Mouse (Mus musculus) spleen, adult 2 months (tissue): ENCODE results near the gene Cox4i1. TPM values are rescaled to one million over a fixed set of nuclear protein-coding genes. Genes with fewer than 3 reads are reported as not detected.

Source experiments
- DNase-seq, 2 experiments: peaks; one replicate each; pipeline versions ENCODE4 v3.0.0 to v3.0.0-alpha.2; 2012 to 2021; ENCODE audit warnings: low spot score in 2 of 2, low read depth in 1 of 2
- H3K27ac ChIP-seq: fragments of 200-500 bp; 2 replicates; pipeline ENCODE4 v1.5.1; 2012; ENCODE audit warnings: low read length, inconsistent platforms; ENCODE audit not compliant: insufficient read depth
- H3K27me3 ChIP-seq: fragments of 200-500 bp; 2 replicates; pipeline ENCODE4 v1.6.1; 2012; ENCODE audit warnings: mild to moderate bottlenecking, moderate library complexity, low read length, inconsistent platforms; ENCODE audit not compliant: control insufficient read depth, insufficient read depth
- H3K36me3 ChIP-seq: fragments of 200-500 bp; 2 replicates; pipeline ENCODE4 v1.6.1; 2012; ENCODE audit warnings: mild to moderate bottlenecking, low read length, inconsistent platforms; ENCODE audit not compliant: control insufficient read depth, insufficient read depth
- H3K4me1 ChIP-seq: fragments of 200-500 bp; 2 replicates; pipeline ENCODE4 v1.6.1; 2011; ENCODE audit warnings: inconsistent platforms; ENCODE audit not compliant: control insufficient read depth, insufficient read depth, insufficient read length
- H3K4me3 ChIP-seq: fragments of 200-500 bp; 2 replicates; pipeline ENCODE4 v1.5.1; 2011; ENCODE audit warnings: mild to moderate bottlenecking, inconsistent platforms; ENCODE audit not compliant: insufficient read depth, insufficient read length; ENCODE audit errors: extremely low read depth
- CTCF ChIP-seq: fragments of 200-500 bp; IDR thresholded peaks from 2 replicates; pipeline ENCODE4 v1.5.1; 2011; ENCODE audit warnings: mild to moderate bottlenecking, inconsistent platforms; ENCODE audit not compliant: insufficient read depth, insufficient read length, insufficient replicate concordance; ENCODE audit errors: extremely low read depth
- POLR2A ChIP-seq: fragments of 200-500 bp; IDR thresholded peaks from 2 replicates; pipeline ENCODE4 v1.6.1; 2011; ENCODE audit warnings: low read depth, low read length, inconsistent platforms
- WGBS: fragments of 180-500 bp; shearing (Covaris S2); methylation state at CpG from one replicate; pipeline ENCODE4 v1.1.7; 2018; 5-methylcytosine and 5-hydroxymethylcytosine counted together
- polyA plus RNA-seq: library from polyadenylated mRNA; depleted of rRNA; stranded (reverse); fragments of >200 nt; gene quantifications from 2 replicates; pipeline ENCODE4 v1.2.3, GENCODE M21; 2012

The Cox4i1 gene
- polyA plus RNA-seq, 1 experiment, result 535 TPM

GRCm38 (mm10) chr8:120699079-120699478 is 31.1 kb downstream of the Cox4i1 start:
- TF ChIP-seq POLR2A (no peak), CTCF (no peak)
- 44% methylated on average over 6 of the region's 6 CpGs for WGBS
- no peak overlapping the region for H3K27ac ChIP-seq
- H3K27me3 ChIP-seq, result no peaks in the 10 kb centered on the region
- DNase-seq, result no peak
- H3K4me1 ChIP-seq, result peaks cover 45% of the 10 kb centered on the region; the same call in 1 of the 2 replicates
- H3K4me3 ChIP-seq, result no peak overlapping the region
- H3K36me3 ChIP-seq, result no peaks in the 10 kb centered on the region

- no peak for DNase-seq
- Histone ChIP-seq H3K4me1 (peaks cover 45% of the 10 kb centered on the region; the same call in 1 of the 2 replicates), H3K36me3 (no peaks in the 10 kb centered on the region), H3K4me3 (no peak overlapping the region), H3K27me3 (no peaks in the 10 kb centered on the region), H3K27ac (no peak overlapping the region)
- TF ChIP-seq POLR2A (no peak), CTCF (no peak)
- 34% methylated on average over 2 of the region's 2 CpGs for WGBS
These were observed 31.5 kb downstream of the Cox4i1 start for GRCm38 (mm10) chr8:120699565-120699964.

GRCm38 (mm10) chr8:120700053-120700452 is 32.0 kb downstream of the Cox4i1 start:
- TF ChIP-seq CTCF, result no peak
- no peak for TF ChIP-seq POLR2A
- Histone ChIP-seq H3K4me3 (no peak overlapping the region), H3K27ac (no peak overlapping the region), H3K4me1 (peaks cover 45% of the 10 kb centered on the region; the same call in 1 of the 2 replicates), H3K36me3 (no peaks in the 10 kb centered on the region), H3K27me3 (no peaks in the 10 kb centered on the region)
- 39% methylated on average over 4 of the region's 4 CpGs for WGBS
- DNase-seq, result no peak

GRCm38 (mm10) chr8:120701758-120702465 is 33.9 kb downstream of the Cox4i1 start:
- 9% methylated on average over 19 of the region's 19 CpGs for WGBS
- Histone ChIP-seq H3K36me3 (no peaks in the 10 kb centered on the region), H3K4me1 (peaks cover 37% of the 10 kb centered on the region; the same call in 1 of the 2 replicates), H3K4me3 (no peak overlapping the region), H3K27ac (peak overlapping the region; percentile 77), H3K27me3 (no peaks in the 10 kb centered on the region)
- peak; percentile 84 to 86 for DNase-seq
- no peak for TF ChIP-seq POLR2A
- TF ChIP-seq CTCF, result no peak

GRCm38 (mm10) chr8:120704203-120704602 is 36.2 kb downstream of the Cox4i1 start:
- WGBS, result 77% methylated on average over 9 of the region's 9 CpGs
- Histone ChIP-seq H3K27ac (no peak overlapping the region), H3K4me1 (peaks cover 32% of the 10 kb centered on the region; the same call in 1 of the 2 replicates), H3K36me3 (no peaks in the 10 kb centered on the region), H3K27me3 (no peaks in the 10 kb centered on the region), H3K4me3 (no peak overlapping the region)
- no peak for DNase-seq
- no peak for TF ChIP-seq CTCF

GRCm38 (mm10) chr8:120705163-120705562 is 37.1 kb downstream of the Cox4i1 start:
- Histone ChIP-seq H3K4me3 (no peak overlapping the region), H3K36me3 (no peaks in the 10 kb centered on the region), H3K27me3 (no peaks in the 10 kb centered on the region), H3K27ac (no peak overlapping the region), H3K4me1 (peaks cover 25% of the 10 kb centered on the region; the same call in 1 of the 2 replicates)
- 81% methylated on average over 15 of the region's 15 CpGs for WGBS
- no peak for TF ChIP-seq CTCF
- TF ChIP-seq POLR2A, result no peak
- no peak for DNase-seq

- WGBS, result 97% methylated on average over 3 of the region's 3 CpGs
- H3K4me3 ChIP-seq, result no peak overlapping the region
- no peak for DNase-seq
- TF ChIP-seq POLR2A (no peak), CTCF (no peak)
- H3K27me3 ChIP-seq, result no peaks in the 10 kb centered on the region
- peaks cover 15% of the 10 kb centered on the region; the same call in 1 of the 2 replicates for H3K4me1 ChIP-seq
- no peaks in the 10 kb centered on the region for H3K36me3 ChIP-seq
- H3K27ac ChIP-seq, result no peak overlapping the region
These were observed 38.2 kb downstream of the Cox4i1 start for GRCm38 (mm10) chr8:120706193-120706592.
